Mouse (Mus musculus) adrenal gland (tissue): ENCODE measurements around the gene Gm10945.

Source experiments
- intact Hi-C: fragments of 180-260 bp; cut with DNase I; formaldehyde crosslinking; loops from one replicate; pipeline ENCODE4 v1.15.1; 2025
- long read RNA-seq, 2 experiments: library from polyadenylated mRNA; unstranded; transcript quantifications; one replicate each; pipeline ENCODE4 v2.0.0; 2020; ENCODE audit warnings: borderline replicate concordance in 1 of 2; ENCODE audit not compliant: insufficient replicate concordance in 1 of 2

The Gm10945 gene
- long read RNA-seq, experiment 1: 0 reads
- long read RNA-seq, experiment 2: 0 reads

GRCm38 (mm10) chr10:6761287-6761811, at the start of gene Gm10945:
Gene Gm10945, minus strand, starts transcription at chr10:6761761.
- intact Hi-C loops: no loop called here

GRCm38 (mm10) chr10:6790226-6790625, 28.7 kb upstream of the Gm10945 start:
- intact Hi-C loops: no loop called here

- intact Hi-C loops: no loop called here
Observed at GRCm38 (mm10) chr10:6788517-6789237, 27.1 kb upstream of the Gm10945 start.

- intact Hi-C loops: no loop called here
Observed at GRCm38 (mm10) chr10:6758206-6758605, 3.4 kb downstream of the Gm10945 start, which contains the start of gene Oprm1. Gene Oprm1, plus strand, starts transcription at chr10:6758506.

- intact Hi-C loops: no loop called here
Observed at GRCm38 (mm10) chr10:6753375-6753774, 8.2 kb downstream of the Gm10945 start.

GRCm38 (mm10) chr10:6728469-6728868, 33.1 kb downstream of the Gm10945 start:
- intact Hi-C loops: no loop called here

- intact Hi-C loops: no loop called here
Observed at GRCm38 (mm10) chr10:6723765-6724164, 37.8 kb downstream of the Gm10945 start.

GRCm38 (mm10) chr10:6717181-6717948, 44.2 kb downstream of the Gm10945 start:
- intact Hi-C loops: no loop called here

GRCm38 (mm10) chr10:6705226-6705885, 56.2 kb downstream of the Gm10945 start:
- intact Hi-C loops: no loop called here

GRCm38 (mm10) chr10:6694218-6694850, 67.2 kb downstream of the Gm10945 start:
- intact Hi-C loops: loop anchor here (5.0 kb wide), 1 partner anchor 657 kb away; no protein-coding TSS in a partner anchor
